Mouse (Mus musculus) midbrain, embryonic 10.5 days (tissue): ENCODE results near the gene Zfp11. TPM values are rescaled to one million over a fixed set of nuclear protein-coding genes. Genes with fewer than 3 reads are reported as not detected.
"Not testable (repeated sequence)": the region's sequence is repeated elsewhere in the genome, so short reads cannot be mapped to it uniquely, and the experiment has no call there.

ENCODE experiments used
- DNase-seq: peaks from one replicate; pipeline ENCODE4 v3.0.0-alpha.2; 2017; ENCODE audit warnings: low spot score
- H3K27ac ChIP-seq: fragments of 300-500 bp; sonication (generic); replicated peaks from 2 replicates; pipeline ENCODE4 v1.5.1; 2016; ENCODE audit warnings: mild to moderate bottlenecking
- H3K27me3 ChIP-seq: fragments of 300-500 bp; sonication (generic); 2 replicates; pipeline ENCODE4 v1.6.1; 2016; ENCODE audit warnings: low read depth, mild to moderate bottlenecking; ENCODE audit not compliant: poor library complexity, severe bottlenecking
- H3K36me3 ChIP-seq: fragments of 300-500 bp; sonication (generic); 2 replicates; pipeline ENCODE4 v1.6.1; 2016; ENCODE audit warnings: mild to moderate bottlenecking, moderate library complexity
- H3K4me1 ChIP-seq: fragments of 300-500 bp; sonication (generic); 2 replicates; pipeline ENCODE4 v1.6.1; 2016
- H3K4me3 ChIP-seq: fragments of 300-500 bp; sonication (generic); 2 replicates; pipeline ENCODE4 v1.5.1; 2016; ENCODE audit warnings: mild to moderate bottlenecking, moderate library complexity
- H3K9me3 ChIP-seq: fragments of 300-500 bp; sonication (generic); replicated peaks from 2 replicates; pipeline ENCODE4 v1.6.1; 2016; ENCODE audit warnings: mild to moderate bottlenecking
- WGBS: fragments of 180-500 bp; shearing (Covaris S2); methylation state at CpG from one replicate; pipeline ENCODE4 v1.1.7; 2016; 5-methylcytosine and 5-hydroxymethylcytosine counted together
- polyA plus RNA-seq: library from polyadenylated mRNA; unstranded; fragments of >200 nt; fragmentation: Nextera tagmentation; extraction: Ambion mirVana; gene quantifications from 2 replicates; pipeline ENCODE4 v1.2.1, GENCODE M21; 2016

Zfp11 gene
- polyA plus RNA-seq: 6.3 and 8.1 TPM in 2 replicates

DNA sequence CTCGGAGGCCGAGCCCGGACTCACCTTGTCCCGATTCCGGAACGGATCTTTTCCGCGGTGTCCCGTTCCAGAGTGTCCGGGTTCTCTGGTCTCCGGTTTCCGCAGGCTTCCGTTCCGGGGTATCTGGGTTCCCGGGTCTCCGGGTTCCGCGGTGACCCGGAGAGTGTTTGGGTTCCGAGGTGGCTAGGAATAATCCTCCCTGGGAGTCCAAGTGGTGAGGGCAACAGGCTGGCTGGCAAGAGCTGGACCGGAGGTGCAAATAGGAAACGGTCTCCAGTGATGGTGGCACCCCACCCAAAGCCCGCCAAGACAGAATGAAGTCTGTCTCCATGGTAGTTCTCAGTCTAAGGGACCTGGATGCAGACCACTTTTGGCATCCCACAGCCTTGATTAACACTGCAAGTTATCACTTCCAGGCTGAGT, at the start of gene Zfp11:
Gene Zfp11, minus strand, starts transcription at position 64 of the 423 bp plus-strand sequence.
- H3K27me3 ChIP-seq: no peaks in the 10 kb centered on the region

DNA sequence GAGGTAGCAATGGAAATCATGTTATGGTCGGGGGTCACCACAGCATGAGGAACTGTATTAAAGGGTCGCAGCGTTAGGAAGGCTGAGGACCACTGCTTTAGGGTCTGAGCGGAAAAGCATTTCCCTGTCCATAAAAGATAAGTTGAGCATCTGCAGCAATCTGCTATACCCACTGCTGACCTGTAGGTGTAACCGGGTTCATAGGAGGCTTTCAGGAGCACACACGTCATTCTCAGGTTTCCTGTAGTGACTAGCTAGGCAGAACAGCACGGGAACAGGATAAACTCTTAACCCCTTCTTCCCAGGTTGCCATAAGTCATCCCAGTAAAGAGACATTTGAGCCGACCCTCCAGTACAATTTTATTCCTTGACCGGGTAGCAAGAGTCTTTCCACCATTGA, 47.1 kb upstream of the Zfp11 start:
- 91% methylated on average over 9 of the region's 9 CpGs for WGBS
- Histone ChIP-seq H3K27me3 (no peaks in the 10 kb centered on the region), H3K4me3 (no peak overlapping the region), H3K9me3 (no peaks in the 10 kb centered on the region), H3K27ac (no peak overlapping the region), H3K4me1 (peaks cover 8% of the 10 kb centered on the region), H3K36me3 (peaks cover 38% of the 10 kb centered on the region)
- DNase-seq: no peak

More for the DNA sequence above, at the start of gene Zfp11:
- Histone ChIP-seq H3K27ac (peak within 1 kb of the TSS; percentile 88), H3K9me3 (peaks cover 15% of the 10 kb centered on the region; the same call in 1 of the 2 replicates), H3K4me1 (peaks cover 10% of the 10 kb centered on the region), H3K4me3 (peak within 1 kb of the TSS; percentile 86), H3K36me3 (no peaks in the 10 kb centered on the region)
- WGBS: 2% methylated on average over 23 of the region's 23 CpGs
- peak; percentile 86 for DNase-seq

GRCm38 (mm10) chr5:129715326-129715861, 45.5 kb upstream of the Zfp11 start, which contains the start of gene Mrps17:
Mrps17 (plus strand) TSS chr5:129715497.
- under 1% methylated on average over 33 of the region's 33 CpGs for WGBS
- peak; percentile 92 for DNase-seq
- H3K36me3 ChIP-seq: peaks cover 37% of the 10 kb centered on the region
- H3K4me3 ChIP-seq: peak within 1 kb of the TSS; percentile 77
- no peaks in the 10 kb centered on the region for H3K27me3 ChIP-seq
- peaks cover 8% of the 10 kb centered on the region for H3K4me1 ChIP-seq
- H3K9me3 ChIP-seq: no peaks in the 10 kb centered on the region
- H3K27ac ChIP-seq: peak within 1 kb of the TSS; percentile 84

GRCm38 (mm10) chr5:129708412-129708811, 38.5 kb upstream of the Zfp11 start, which contains the start of gene Sept14:
Sept14 (minus strand) TSS chr5:129708512.
- Histone ChIP-seq H3K9me3 (no peaks in the 10 kb centered on the region), H3K36me3 (no peaks in the 10 kb centered on the region), H3K27ac (no peak within 1 kb of the TSS), H3K27me3 (no peaks in the 10 kb centered on the region), H3K4me1 (no peaks in the 10 kb centered on the region), H3K4me3 (no peak within 1 kb of the TSS)
- WGBS: 57% methylated on average over 2 of the region's 2 CpGs
- DNase-seq: no peak

GRCm38 (mm10) chr5:129703368-129703767, 33.5 kb upstream of the Zfp11 start:
- Histone ChIP-seq H3K27me3 (no peaks in the 10 kb centered on the region), H3K9me3 (no peaks in the 10 kb centered on the region), H3K36me3 (no peaks in the 10 kb centered on the region), H3K4me3 (no peak overlapping the region), H3K27ac (no peak overlapping the region), H3K4me1 (no peaks in the 10 kb centered on the region)
- no peak for DNase-seq

DNA sequence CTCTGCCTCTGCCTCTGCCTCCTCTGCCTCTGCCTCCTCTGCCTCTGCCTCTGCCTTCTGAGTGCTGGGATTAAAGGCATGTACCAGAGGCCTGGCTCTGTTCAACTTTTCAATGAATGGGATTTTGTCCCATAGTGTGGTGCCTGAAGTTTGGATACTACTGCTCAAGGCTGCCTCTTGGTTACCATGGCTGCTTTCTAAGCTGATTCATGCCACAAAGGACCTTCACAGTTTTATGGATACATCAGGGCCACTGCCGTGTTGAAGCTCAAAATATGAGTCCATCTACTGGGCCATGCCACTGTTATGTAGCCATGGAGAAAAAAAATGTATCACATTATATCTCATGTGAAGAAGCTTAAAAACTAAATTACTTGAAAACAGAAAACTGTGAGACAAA, 31.8 kb upstream of the Zfp11 start:
- no peaks in the 10 kb centered on the region for H3K4me1 ChIP-seq
- no peaks in the 10 kb centered on the region for H3K36me3 ChIP-seq
- H3K9me3 ChIP-seq: no peaks in the 10 kb centered on the region
- DNase-seq: no peak
- 86% methylated on average over 1 of the region's 1 CpGs for WGBS
- no peak overlapping the region for H3K27ac ChIP-seq
- no peaks in the 10 kb centered on the region for H3K27me3 ChIP-seq
- no peak overlapping the region for H3K4me3 ChIP-seq

DNA sequence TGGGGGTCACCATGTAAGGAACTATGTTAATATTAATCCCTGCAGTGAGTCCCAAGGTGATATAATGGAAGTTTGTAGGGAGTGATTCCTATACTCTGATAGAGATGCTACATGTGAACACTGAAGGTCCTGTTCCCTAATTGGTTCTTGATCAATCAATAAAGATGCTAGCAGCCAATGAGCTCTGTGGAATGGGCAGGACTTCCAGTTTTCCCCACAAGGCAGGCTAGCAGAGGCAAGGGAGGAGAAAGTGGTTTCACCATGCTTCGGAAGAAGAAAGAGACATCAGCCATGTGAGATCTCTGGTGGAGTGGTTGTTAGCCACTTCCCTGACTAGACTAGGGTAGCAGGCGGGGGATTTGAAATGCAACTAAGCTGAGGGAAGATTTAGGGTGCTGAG, 30.6 kb upstream of the Zfp11 start:
- Histone ChIP-seq H3K27me3 (no peaks in the 10 kb centered on the region), H3K4me1 (no peaks in the 10 kb centered on the region), H3K4me3 (no peak overlapping the region), H3K27ac (no peak overlapping the region), H3K9me3 (no peaks in the 10 kb centered on the region), H3K36me3 (no peaks in the 10 kb centered on the region)
- DNase-seq: no peak
- WGBS: 43% methylated on average over 2 of the region's 2 CpGs

GRCm38 (mm10) chr5:129690528-129690927, 20.6 kb upstream of the Zfp11 start:
- H3K4me3 ChIP-seq: no peak overlapping the region
- H3K27me3 ChIP-seq: no peaks in the 10 kb centered on the region
- no peak overlapping the region for H3K27ac ChIP-seq
- 81% methylated on average over 3 of the region's 3 CpGs for WGBS
- no peaks in the 10 kb centered on the region for H3K9me3 ChIP-seq
- no peaks in the 10 kb centered on the region for H3K36me3 ChIP-seq
- no peak for DNase-seq
- no peaks in the 10 kb centered on the region for H3K4me1 ChIP-seq

DNA sequence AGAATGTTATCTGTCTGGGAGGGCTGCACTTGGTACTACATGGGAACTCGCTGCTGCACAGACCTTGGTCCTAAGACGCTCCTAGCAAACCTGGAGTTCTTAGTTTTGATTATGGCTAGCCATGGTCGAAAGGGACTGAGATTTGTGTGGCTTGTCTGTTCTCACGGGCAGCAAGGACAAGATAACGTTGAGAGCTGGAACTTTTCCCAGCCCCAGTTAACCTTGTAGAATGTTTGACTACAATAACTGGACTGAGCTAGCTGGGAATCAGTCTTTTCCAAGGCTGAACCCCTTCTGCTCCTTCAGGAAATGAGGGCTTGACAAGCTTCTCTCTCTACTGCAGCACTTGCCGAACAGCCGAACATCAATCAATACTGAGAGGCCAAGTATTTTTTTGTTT, 17.7 kb upstream of the Zfp11 start:
- H3K36me3 ChIP-seq: no peaks in the 10 kb centered on the region
- H3K9me3 ChIP-seq: no peaks in the 10 kb centered on the region
- DNase-seq: no peak
- 85% methylated on average over 7 of the region's 7 CpGs for WGBS
- no peaks in the 10 kb centered on the region for H3K4me1 ChIP-seq
- no peak overlapping the region for H3K27ac ChIP-seq
- H3K4me3 ChIP-seq: no peak overlapping the region
- H3K27me3 ChIP-seq: no peaks in the 10 kb centered on the region

DNA sequence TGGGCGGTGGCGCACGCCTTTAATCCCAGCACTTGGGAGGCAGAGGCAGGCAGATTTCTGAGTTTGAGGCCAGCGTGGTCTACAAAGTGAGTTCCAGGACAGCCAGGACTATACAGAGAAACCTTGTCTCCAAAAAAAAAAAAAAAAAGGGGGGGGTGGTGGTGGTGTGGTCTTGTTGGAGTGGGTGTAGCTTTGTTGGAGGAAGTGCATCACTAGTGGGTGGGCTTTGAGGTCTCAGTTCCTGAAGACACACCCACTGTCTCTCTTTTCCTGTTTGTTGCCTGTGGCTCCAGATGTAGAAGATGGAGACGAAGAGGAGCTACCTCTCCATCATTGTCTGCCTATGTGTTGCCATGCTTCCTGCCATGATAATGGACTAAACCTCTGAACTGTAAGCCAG, 15.2 kb upstream of the Zfp11 start:
- H3K9me3 ChIP-seq, H3K36me3 ChIP-seq, H3K27ac ChIP-seq, H3K4me3 ChIP-seq, DNase-seq, H3K4me1 ChIP-seq, H3K27me3 ChIP-seq: not testable (repeated sequence)
- 88% methylated on average over 5 of the region's 5 CpGs for WGBS

GRCm38 (mm10) chr5:129669453-129670035, 355 bp downstream of the Zfp11 start:
- no peaks in the 10 kb centered on the region for H3K27me3 ChIP-seq
- H3K4me3 ChIP-seq: peak overlapping the region; percentile 86
- H3K9me3 ChIP-seq: peaks cover 12% of the 10 kb centered on the region; the same call in 1 of the 2 replicates
- 1% methylated on average over 31 of the region's 31 CpGs for WGBS
- H3K36me3 ChIP-seq: no peaks in the 10 kb centered on the region
- no peak for DNase-seq
- peaks cover 10% of the 10 kb centered on the region for H3K4me1 ChIP-seq
- H3K27ac ChIP-seq: peak overlapping the region; percentile 88

- DNase-seq: no peak
- H3K9me3 ChIP-seq: no peaks in the 10 kb centered on the region
- H3K27me3 ChIP-seq: no peaks in the 10 kb centered on the region
- no peaks in the 10 kb centered on the region for H3K36me3 ChIP-seq
- H3K4me3 ChIP-seq: no peak overlapping the region
- no peak overlapping the region for H3K27ac ChIP-seq
- H3K4me1 ChIP-seq: peaks cover 10% of the 10 kb centered on the region
- WGBS: 90% methylated on average over 4 of the region's 4 CpGs
Measured at GRCm38 (mm10) chr5:129667851-129668250, 2.0 kb downstream of the Zfp11 start.

DNA sequence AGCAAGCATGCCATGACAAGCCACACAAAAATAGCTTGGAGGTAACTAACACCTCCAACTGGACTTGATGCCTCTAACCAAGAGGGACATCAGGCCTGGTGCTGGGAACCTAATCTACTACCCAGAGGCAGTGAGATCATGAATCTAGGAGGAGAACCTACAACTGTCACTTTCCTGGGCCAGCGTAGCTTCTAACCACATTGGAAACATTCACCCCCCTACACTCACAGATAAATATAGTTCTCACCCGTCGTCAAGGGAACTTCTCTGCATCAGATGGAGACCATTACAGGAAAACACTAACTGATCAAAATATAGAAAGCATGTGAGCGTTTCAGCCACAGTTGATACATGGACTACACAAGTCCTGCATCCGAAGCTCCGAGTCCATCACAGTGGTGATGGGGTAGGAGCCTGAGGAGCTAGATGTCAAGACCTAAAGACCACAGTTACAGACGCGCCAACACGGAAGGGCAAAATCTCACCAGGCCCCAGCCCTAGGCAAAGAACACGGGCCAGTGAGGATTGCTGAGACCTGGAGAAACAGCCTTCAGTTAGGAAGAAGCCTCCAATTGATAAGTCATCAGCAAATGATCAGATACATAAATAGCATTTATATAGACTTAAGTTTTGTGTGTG, 3.5 kb downstream of the Zfp11 start:
- H3K36me3 ChIP-seq: no peaks in the 10 kb centered on the region
- H3K9me3 ChIP-seq: no peaks in the 10 kb centered on the region
- no peak overlapping the region for H3K4me3 ChIP-seq
- WGBS: 96% methylated on average over 10 of the region's 10 CpGs
- H3K4me1 ChIP-seq: peaks cover 10% of the 10 kb centered on the region
- no peak for DNase-seq
- H3K27ac ChIP-seq: no peak overlapping the region
- no peaks in the 10 kb centered on the region for H3K27me3 ChIP-seq
